Mouse (Mus musculus) bone marrow, adult 2 months (tissue): ENCODE data around the gene Rhbdf1.

ENCODE experiments used
- CTCF ChIP-seq: fragments of 200-500 bp; IDR thresholded peaks from 2 replicates; pipeline ENCODE4 v1.5.1; 2011; ENCODE audit warnings: low read length, control low read depth; ENCODE audit not compliant: control insufficient read depth, insufficient read depth
- POLR2A ChIP-seq: fragments of 200-500 bp; IDR thresholded peaks from 2 replicates; pipeline ENCODE4 v1.6.1; 2011; ENCODE audit warnings: low read depth, mild to moderate bottlenecking, control low read depth, low read length, borderline replicate concordance; ENCODE audit not compliant: control insufficient read depth

GRCm38 (mm10) chr11:32194086-32194485 is 28.0 kb downstream of the Rhbdf1 start:
- no peak for TF ChIP-seq POLR2A
- TF ChIP-seq CTCF = no peak
